Mouse (Mus musculus) T-cell, adult 2 months (primary cell): ENCODE measurements around the gene Spen.

ENCODE experiments used
- DNase-seq: peaks from one replicate; pipeline ENCODE4 v3.0.0; 2022; ENCODE audit warnings: low spot score

Gene Spen

GRCm38 (mm10) chr4:141420886-141421285 is 117.5 kb downstream of the Spen start:
- DNase-seq = no peak

- no peak for DNase-seq
These were observed 118.1 kb downstream of the Spen start, which contains the start of gene Hspb7 for GRCm38 (mm10) chr4:141420192-141420829. Gene Hspb7, plus strand, starts transcription at chr4:141420779.

GRCm38 (mm10) chr4:141419398-141420191 is 118.8 kb downstream of the Spen start:
- DNase-seq = no peak
